Mouse (Mus musculus): ENCODE data around the gene Golga2. TPM values are rescaled to one million over a fixed set of nuclear protein-coding genes. Genes with fewer than 3 reads are reported as not detected.

Gene Golga2
- polyA plus RNA-seq, 1 experiment from 2014 or later: 70.8 TPM

DNA sequence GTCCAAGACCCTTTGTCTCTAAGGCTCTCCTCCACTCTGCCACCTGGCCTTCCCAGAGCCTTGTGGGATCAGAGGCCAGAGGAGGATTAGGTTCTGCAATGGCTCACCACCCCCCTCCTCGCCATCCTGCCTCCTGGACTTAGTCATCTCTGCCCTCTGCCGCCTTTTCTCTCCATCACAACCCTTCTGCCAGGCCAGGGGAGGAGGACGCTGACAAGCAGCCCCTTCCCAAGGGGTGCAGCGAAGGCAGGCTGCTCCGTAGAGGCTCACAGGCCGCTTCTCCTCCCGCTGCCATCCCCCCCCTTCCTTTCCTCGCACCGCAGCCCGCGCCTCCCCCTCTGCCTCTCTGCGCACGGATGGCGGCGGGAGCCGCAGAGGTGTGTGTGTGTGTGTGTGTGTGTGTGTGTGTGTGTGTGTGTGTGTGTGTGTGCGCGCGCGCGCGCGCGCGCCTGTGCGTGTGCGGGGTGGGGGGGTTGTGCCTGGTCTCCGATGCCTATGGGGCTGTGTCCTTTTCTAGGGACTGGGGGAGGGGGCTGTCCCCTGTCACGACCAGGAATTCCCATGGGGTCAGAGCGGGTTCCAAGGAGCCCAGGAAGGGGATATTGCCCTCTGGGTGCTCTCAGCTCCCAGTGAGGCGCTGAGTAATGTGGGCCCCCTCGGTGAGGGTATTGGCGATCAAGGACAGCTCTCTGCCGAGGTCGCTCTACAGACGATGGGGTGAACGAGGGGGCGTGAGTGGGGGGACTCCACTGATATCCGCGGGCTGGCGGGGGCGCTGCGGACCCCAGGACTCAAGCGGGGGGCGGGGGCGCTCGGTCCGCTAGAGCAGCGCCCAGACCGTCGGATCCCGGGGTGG is 65.2 kb downstream of the Golga2 start, which contains the start of gene Ciz1:
TSS of gene Ciz1 (plus strand) at position 177 of the 856 bp plus-strand sequence.
- CTCF ChIA-PET: interaction anchor here (1.1 to 1.6 kb wide), 3 partner anchors 15 to 44 kb away, joined by 3 to 5 read pairs (median 4); no protein-coding TSS in a partner anchor
- ATAC-seq: peak; percentile 34
- POLR2A ChIA-PET: interaction anchor here (0.7 kb wide), 1 partner anchor 336 kb away, joined by 3 read pairs; no protein-coding TSS in a partner anchor
- DNase-seq (ENCODE audit: low read depth, low spot score): no peak
- no peaks in the 10 kb centered on the region for H3K27me3 ChIP-seq
- in situ Hi-C loops (cut with MboI; ENCODE audit: low pct_unique_long_range_greater_than_20kb): loop anchor here (5.0 kb wide), 1 partner anchor 40 kb away; no protein-coding TSS in a partner anchor
- TF ChIP-seq CTCF (IDR thresholded peaks at IDR 0.05): no peak

DNA sequence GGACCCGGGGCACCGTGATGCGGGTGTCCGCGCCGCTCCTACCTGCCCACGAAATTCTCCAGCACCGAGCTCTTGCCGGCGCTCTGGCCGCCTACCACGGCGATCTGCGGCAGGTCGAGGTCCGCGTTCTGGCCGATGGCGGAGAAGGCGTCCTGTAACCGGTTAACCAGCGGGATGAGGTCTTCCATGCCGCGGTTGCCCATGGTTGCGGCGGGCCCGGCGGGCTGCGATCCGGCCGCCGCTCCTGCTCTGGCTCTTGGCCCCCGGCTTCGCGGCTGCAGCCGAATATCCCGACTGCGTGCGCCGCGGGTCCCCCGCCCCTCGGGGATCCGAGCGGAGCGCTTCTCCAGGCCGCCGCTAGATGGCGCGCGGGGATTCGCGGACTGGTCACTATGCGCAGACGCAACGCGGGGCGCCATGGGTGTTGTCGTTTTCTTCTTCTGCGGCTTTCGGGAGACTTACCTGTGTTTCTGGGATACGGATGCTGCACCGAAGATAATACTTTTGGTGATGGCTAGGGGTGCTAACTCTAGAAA is 65.9 kb downstream of the Golga2 start, which contains the start of gene Dnm1:
TSS of gene Dnm1 (minus strand) at position 332 of the 536 bp plus-strand sequence.
- in situ Hi-C loops (cut with MboI; ENCODE audit: low pct_unique_long_range_greater_than_20kb): loop anchor here (5.0 kb wide), 1 partner anchor 41 kb away; no protein-coding TSS in a partner anchor

DNA sequence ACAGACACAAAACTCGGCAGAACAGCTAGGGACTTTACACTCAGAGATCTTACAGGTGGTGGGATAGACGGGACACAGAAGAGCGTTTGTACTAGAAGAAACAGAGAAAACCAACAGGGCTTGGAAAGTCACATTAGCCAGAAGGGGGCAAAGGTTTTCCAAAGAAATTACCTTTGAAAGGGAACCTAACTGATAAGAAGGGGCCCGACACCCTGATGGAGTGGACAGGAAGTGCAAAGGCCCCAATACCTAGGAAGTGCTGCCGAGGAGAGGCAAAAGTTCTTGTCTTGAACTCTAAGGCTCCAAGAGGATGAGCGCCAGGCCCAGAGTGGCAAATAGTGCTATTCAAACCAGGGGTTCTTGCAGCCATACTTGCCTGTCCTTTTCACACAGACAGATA is 66.7 kb downstream of the Golga2 start:
- POLR2A ChIA-PET: no interaction called here
- H3K27me3 ChIP-seq: no peaks in the 10 kb centered on the region
- ATAC-seq (no peak), DNase-seq (ENCODE audit: low read depth, low spot score) (no peak)
- no peak for TF ChIP-seq CTCF (IDR thresholded peaks at IDR 0.05)
- in situ Hi-C loops (cut with MboI; ENCODE audit: low pct_unique_long_range_greater_than_20kb): loop anchor here (5.0 kb wide), 1 partner anchor 42 kb away; no protein-coding TSS in a partner anchor
- CTCF ChIA-PET: interaction anchor here (0.9 to 1.2 kb wide), 2 partner anchors 19 to 29 kb away, joined by 4 to 5 read pairs; no protein-coding TSS in a partner anchor

More for the DNA sequence above, 65.9 kb downstream of the Golga2 start, which contains the start of gene Dnm1:
- DNase-seq (ENCODE audit: low read depth, low spot score) (no peak), ATAC-seq (peak; percentile 40)
- H3K27me3 ChIP-seq: no peaks in the 10 kb centered on the region
- no peak for TF ChIP-seq CTCF (IDR thresholded peaks at IDR 0.05)
- ChIA-PET CTCF (interaction anchor here (0.9 to 1.6 kb wide), 3 partner anchors 18 to 45 kb away, joined by 4 to 5 read pairs (median 5); no protein-coding TSS in a partner anchor), POLR2A (interaction anchor here (0.7 kb wide), 1 partner anchor 335 kb away, joined by 3 read pairs; no protein-coding TSS in a partner anchor)

DNA sequence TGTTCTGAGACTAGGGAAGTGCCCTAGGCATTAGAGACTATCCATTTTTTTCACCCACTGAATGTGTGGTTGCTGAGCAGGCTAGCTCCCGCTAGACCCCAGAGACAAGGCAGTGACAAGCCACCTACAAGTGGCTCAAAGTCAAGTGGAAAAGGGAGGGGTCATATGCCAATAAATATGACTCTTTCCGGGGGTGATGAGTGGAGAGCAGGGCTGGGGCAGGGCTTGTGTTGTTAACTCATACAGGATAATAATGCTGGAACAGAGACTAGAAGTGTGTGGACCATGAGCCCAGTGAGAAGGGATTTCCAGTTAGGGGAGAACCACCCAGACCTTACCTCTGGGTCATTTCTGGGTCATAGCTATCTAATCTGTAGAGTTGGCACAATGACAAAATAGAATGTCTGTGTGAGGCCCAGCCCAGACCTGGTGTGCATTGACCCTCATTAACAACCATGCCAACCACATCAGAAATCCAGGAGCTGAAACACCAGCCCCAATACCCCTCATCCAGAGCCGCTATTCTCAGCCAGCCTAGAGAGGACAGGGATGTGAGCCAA is 67.2 kb downstream of the Golga2 start:
- DNase-seq (ENCODE audit: low read depth, low spot score): no peak
- no peak for ATAC-seq
- in situ Hi-C loops (cut with MboI; ENCODE audit: low pct_unique_long_range_greater_than_20kb): loop anchor here (5.0 kb wide), 1 partner anchor 42 kb away; no protein-coding TSS in a partner anchor
- no peaks in the 10 kb centered on the region for H3K27me3 ChIP-seq
- CTCF ChIA-PET: interaction anchor here (1.0 to 1.5 kb wide), 3 partner anchors 19 to 51 kb away, joined by 3 to 4 read pairs (median 3); no protein-coding TSS in a partner anchor
- no peak for TF ChIP-seq CTCF (IDR thresholded peaks at IDR 0.05)
- POLR2A ChIA-PET: no interaction called here

DNA sequence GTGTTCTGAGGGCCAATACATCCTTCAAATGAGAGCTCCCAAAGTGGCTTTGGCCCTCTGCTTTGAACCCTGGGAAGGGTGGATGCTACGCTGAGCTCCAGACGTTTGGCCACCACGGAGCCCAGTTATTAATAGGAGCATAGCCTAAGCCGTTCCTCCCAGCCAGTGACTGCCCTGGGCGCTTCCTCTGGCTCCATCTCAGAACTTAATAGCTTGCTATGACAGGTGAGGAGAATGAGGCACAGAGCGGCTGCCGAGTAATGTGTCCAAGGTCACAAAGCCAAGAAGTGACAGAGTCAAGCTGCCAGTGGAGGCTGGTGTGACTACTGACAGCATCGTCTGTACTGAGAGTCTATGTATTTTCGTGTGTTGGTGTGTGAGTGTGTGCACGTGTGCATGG is 69.0 kb downstream of the Golga2 start:
- ChIA-PET POLR2A (no interaction called here), CTCF (interaction anchor here (1.5 to 1.6 kb wide), 3 partner anchors 49 to 96 kb away, joined by 3 to 5 read pairs (median 3); no protein-coding TSS in a partner anchor)
- DNase-seq (ENCODE audit: low read depth, low spot score): no peak
- ATAC-seq: no peak
- H3K27me3 ChIP-seq: no peaks in the 10 kb centered on the region
- in situ Hi-C loops (cut with MboI; ENCODE audit: low pct_unique_long_range_greater_than_20kb): no loop called here
- no peak for TF ChIP-seq CTCF (IDR thresholded peaks at IDR 0.05)

Other genes starting within 250 kb of the Golga2 start
- gene Fam78a, start 202.5 kb upstream of the Golga2 start, polyA plus RNA-seq (2021): 0.08 TPM
- gene Plpp7, start 191.9 kb upstream of the Golga2 start, polyA plus RNA-seq (2021): 0.05 TPM
- 81.9 TPM for gene Prrc2b, start 136.3 kb upstream of the Golga2 start, polyA plus RNA-seq (2021)
- 32.1 TPM for gene Pomt1, start 50.8 kb upstream of the Golga2 start, polyA plus RNA-seq (2021)
- 67.5 TPM for gene Uck1, start 27.2 kb upstream of the Golga2 start, polyA plus RNA-seq (2021)
- 400 TPM for gene Swi5, start 691 bp downstream of the Golga2 start, polyA plus RNA-seq (2021)
- gene Ciz1, start 64.9 kb downstream of the Golga2 start, polyA plus RNA-seq (2021): 69.7 TPM
- gene Dnm1, start 66.0 kb downstream of the Golga2 start, polyA plus RNA-seq (2021): 18.0 TPM
- gene 1110008P14Rik, start 94.6 kb downstream of the Golga2 start, polyA plus RNA-seq (2021): 89.4 TPM
- gene Lcn2, start 100.9 kb downstream of the Golga2 start, polyA plus RNA-seq (2021): 98.7 TPM
- 53.1 TPM for gene Ptges2, start 108.5 kb downstream of the Golga2 start, polyA plus RNA-seq (2021)
- 5.9 TPM for gene Naif1, start 163.1 kb downstream of the Golga2 start, polyA plus RNA-seq (2021)
- gene Slc25a25, start 164.1 kb downstream of the Golga2 start, polyA plus RNA-seq (2021): 18.5 TPM
- 11.8 TPM for gene Fam102a, start 247.9 kb downstream of the Golga2 start, polyA plus RNA-seq (2021)